Mouse (Mus musculus) lung, postnatal 10 days (tissue): Measurements from ENCODE around the gene Fbxl13.
A peak's percentile ranks its signal among the peaks of the same experiment; 100 is the strongest.

Experiments
- DNase-seq: peaks from one replicate; pipeline ENCODE4 v3.0.0; 2021

The Fbxl13 gene

DNA sequence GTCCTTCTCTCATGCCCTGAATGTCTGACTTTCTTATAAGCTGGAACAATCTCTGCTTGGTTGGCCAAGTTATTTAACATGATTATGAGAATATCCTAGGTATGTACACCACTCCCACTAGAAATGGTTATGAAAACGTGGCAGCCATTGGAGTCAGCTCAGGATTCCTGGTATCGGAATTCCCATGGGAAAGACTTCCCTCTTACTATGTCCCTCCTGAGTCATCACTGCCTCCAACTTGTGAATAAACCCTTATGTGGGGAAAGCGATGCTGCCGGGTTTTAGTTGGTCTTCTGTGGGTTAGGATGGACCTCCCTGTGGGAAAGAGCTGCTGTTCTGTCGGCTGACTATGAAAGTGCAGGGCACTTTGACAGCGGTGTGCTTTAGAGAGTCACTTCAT, 163.9 kb downstream of the Fbxl13 start:
- no peak for DNase-seq

DNA sequence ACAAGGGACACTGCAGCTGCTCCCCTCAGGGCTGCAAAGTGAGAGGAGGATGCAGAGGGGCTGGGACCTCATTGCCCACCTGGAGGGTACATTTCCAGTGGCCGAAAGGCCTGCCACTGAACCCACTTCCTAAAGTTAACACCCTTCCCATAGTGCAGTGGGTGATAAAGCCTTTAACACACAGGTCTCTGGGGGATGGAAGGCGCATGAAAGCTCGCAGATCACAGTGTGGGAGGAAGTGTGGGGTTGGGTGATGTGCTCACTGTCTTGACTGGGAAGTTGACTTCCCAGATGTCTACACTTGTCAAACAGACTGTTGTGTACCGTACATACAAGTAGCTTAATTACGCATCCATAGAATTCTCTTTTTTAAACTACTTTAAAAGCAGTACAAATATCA, 165.7 kb downstream of the Fbxl13 start:
- DNase-seq, result no peak

DNA sequence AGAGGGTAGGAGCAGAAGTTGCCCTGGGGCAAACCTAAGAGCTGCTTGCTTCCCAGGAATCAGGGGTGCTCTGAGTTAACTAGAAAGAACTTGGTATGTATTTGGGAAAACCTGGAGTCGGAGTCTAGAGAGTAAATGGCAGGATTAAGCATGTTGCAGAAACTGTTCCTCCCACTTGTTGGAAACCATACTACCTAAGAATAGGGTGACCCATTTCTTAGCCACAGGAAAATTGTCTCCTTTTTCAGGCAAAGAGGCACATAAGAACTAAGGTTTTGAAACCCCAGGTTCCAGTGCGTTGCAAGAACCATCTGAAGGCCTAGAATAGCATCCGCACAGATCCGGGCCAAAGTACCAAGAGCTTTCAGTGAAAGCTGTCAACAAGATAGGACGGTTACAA, 167.0 kb downstream of the Fbxl13 start:
- DNase-seq, result no peak

DNA sequence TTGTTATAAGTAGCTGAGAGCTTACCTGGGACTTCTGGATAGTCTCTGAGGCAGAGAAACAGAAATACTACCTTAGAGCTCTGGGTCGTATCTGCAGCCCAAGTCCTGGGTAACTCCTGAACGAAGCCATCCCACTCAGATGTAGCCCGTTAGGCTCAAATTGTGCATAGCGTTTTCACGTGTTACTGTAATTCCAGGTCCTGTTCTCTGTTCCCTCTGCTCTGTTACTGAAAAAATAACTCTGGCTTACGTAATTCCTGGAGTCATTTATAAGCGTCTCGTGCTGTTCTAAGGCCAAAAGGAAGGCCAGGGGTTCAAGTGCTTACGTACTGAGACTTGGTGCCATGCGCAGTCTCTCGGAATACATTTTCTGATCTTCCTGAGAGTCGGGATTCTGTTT, 177.3 kb downstream of the Fbxl13 start:
- no peak for DNase-seq

DNA sequence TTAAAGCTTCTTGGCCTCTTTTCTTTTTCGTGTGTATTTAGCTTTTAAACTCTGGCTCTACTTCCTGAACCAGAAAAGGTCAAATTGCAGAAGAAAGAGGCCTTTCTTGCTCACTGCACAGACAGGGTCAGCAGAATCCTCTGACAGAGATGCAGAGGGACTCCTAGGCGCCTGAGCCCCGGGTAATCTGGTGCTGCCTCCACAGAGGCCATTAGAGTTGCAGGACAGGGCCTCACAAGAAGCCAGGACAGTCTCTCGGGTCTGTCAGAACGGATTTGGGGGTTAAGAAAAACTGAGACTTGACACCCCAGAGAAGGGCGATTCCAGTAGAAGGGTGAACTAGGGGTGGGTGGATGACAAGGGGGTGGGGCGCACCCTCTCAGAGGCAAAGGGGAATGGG, 178.0 kb downstream of the Fbxl13 start:
- DNase-seq, result no peak

DNA sequence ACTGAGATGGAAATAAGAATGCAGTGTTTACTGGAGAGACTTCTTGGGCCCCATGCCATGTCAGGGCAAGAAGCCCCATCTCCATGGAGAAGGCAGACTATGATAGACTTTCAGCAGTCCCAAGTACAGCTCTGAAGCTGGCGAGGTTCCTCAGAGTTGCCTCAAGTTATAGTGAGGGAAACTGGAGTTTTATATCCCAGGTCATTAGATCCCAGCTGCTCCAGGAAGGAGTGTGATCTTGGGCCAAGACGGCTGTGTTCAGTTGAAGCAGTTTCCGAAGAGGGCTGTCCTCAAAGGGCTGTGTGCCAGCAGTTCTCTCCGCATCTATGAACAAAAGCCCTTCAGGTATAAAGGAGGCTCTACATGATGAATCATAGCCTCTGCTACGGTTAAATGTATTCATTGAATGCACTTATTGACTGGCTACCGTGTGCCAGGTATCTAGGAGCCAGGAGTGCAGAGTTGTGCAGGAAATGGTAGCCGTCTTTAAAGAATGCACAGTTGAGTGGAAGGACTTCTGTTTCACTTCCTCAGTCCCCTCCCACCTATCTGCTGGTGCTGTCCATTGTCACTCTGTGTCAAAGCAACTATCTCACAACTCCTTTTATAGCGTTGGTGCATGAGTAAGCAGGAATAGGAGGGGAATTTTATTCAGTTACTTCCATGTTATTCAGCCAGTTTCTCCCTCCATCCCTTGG, 204.5 kb downstream of the Fbxl13 start:
- peak; percentile 53 for DNase-seq

DNA sequence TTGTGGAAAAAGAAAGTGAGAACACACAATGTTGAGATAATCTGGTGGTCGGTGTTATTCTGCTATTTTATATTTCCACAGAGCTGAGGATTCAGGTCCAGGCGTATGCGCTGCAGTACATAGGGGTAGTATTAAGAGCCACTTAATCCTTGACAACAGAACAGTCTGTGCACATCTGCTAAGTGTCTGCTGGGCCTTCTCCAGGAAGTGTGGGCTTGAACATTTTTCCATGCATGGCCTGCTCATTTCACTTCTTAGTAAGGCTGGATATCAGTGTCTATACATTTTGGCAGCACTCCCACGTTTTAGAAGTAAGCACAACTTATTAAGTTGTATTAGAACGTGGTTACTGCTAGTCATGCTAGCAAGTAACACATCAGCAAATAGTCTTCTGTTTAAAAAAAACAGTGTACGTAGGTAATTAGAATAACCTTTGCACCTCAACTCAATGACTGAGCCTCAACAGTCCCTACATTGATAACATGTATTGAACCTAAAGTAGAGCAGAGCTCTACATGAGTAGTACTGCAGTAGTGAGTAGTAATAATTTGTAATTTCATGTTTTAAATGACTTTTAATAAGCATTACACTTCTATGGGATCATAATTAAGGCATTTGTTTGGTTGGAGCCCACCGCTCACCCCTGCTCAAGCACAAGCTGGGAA, 205.9 kb downstream of the Fbxl13 start:
- DNase-seq, result no peak

DNA sequence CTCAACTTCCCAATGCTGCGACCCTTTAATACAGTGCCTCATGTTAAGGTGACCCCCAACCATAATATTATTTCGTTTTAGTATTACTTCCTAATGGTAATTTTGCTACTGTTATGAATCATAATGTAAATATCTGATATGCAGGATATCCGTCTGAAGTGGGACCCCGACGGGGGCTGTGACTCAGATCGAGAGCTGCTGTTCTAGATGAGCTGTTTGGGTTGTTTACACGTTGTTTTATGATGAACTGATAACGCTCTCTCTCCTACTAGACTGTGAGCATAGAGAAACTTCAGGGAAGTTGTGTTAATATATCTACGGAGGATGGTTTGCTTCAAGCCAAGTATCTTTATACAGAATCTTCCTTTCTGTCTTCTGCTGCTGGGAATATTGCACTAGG, 207.0 kb downstream of the Fbxl13 start:
- no peak for DNase-seq

DNA sequence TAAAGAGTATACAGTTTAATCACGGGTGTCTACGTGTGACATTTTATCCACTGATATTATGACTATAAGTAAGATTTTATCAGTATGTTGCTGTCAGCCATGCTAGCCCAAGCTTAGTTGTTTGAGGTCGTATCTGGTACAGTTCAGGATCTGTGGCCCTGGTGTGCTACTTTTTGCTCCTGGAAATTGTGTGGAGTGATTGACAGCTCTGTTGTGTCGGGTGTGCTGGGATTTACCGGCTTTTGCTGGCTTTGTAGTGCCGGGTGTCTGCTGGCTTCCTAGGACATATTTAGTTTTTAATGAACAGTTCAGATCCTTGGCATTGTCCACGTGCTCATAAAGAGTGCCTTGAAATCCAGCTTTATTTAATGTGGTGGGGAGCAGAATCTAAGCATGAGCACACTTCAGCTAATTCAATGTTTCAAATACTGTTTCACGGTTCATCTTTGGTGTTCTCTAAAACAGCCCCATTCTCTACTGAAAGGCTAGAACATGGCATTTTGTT, 208.9 kb downstream of the Fbxl13 start:
- DNase-seq, result no peak

DNA sequence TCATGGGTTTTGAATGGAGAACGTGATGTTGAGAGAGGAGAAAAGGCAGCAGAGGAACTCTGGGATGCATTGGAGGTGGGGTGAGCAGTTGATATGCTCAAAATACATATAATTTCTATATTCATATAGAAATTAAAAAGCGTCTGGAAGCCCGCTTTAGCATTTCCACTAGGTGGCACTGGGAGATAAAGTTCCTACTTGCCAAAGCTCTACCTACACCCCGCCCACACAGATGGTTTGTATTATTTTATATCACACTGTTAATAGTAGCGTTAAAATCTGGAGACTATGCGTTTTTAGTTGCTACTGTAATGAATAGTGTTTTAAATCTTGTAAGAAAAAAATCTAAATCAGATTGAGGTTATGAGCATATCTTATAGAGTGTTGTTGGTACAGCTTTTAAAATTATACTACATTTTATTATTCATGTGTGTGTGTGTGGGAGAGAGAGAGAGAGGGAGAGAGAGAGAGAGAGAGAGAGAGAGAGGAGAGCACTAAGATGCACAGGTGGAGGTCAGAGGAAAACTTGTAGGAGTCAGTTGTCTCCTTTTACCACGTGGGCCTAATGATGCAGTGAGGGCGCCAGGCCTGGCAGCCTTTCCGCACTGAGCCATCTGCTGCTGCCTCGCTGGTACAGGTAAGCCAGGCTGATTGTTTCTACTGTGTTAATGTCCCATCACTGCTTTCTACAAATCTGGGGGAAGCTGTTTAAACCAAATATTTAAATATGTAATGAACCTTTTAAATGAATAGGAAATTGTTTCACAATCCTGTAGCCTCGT, 211.1 kb downstream of the Fbxl13 start:
- peak; percentile 24 for DNase-seq
